Mouse (Mus musculus) forebrain, embryonic 16.5 days (tissue): ENCODE measurements around the gene Emx2. TPM values are rescaled to one million over a fixed set of nuclear protein-coding genes. Genes with fewer than 3 reads are reported as not detected.

Experiments
- ATAC-seq: fragments of 200-750 bp; cut with Nextera tagmentation; 2 replicates; pipeline ENCODE4 v1.8.0; 2017; ENCODE audit warnings: mild to moderate bottlenecking, moderate library complexity
- H3K27ac ChIP-seq: fragments of 300-500 bp; sonication (generic); 2 replicates; pipeline ENCODE4 v1.5.1; 2014; ENCODE audit warnings: low read length, control low read depth
- H3K27me3 ChIP-seq: fragments of 300-500 bp; sonication (generic); replicated peaks from 2 replicates; pipeline ENCODE4 v1.6.1; 2014; ENCODE audit warnings: low read length; ENCODE audit not compliant: control insufficient read depth, insufficient read depth
- H3K36me3 ChIP-seq: fragments of 300-500 bp; sonication (generic); 2 replicates; pipeline ENCODE4 v1.6.1; 2014; ENCODE audit not compliant: control insufficient read depth, insufficient read depth
- H3K4me1 ChIP-seq: fragments of 300-500 bp; sonication (generic); replicated peaks from 2 replicates; pipeline ENCODE4 v1.6.1; 2014; ENCODE audit warnings: low read length; ENCODE audit not compliant: control insufficient read depth, insufficient read depth
- H3K4me2 ChIP-seq: fragments of 300-500 bp; sonication (generic); 2 replicates; pipeline ENCODE4 v1.6.1; 2014; ENCODE audit warnings: mild to moderate bottlenecking, low read length, control low read depth
- H3K4me3 ChIP-seq: fragments of 300-500 bp; sonication (generic); replicated peaks from 2 replicates; pipeline ENCODE4 v1.5.1; 2014; ENCODE audit warnings: mild to moderate bottlenecking, low read length, control low read depth
- H3K9ac ChIP-seq: fragments of 300-500 bp; sonication (generic); replicated peaks from 2 replicates; pipeline ENCODE4 v1.6.1; 2014; ENCODE audit warnings: low read depth, low read length, control low read depth
- H3K9me3 ChIP-seq: fragments of 300-500 bp; sonication (generic); 2 replicates; pipeline ENCODE4 v1.6.1; 2016; ENCODE audit warnings: low read length; ENCODE audit not compliant: control insufficient read depth
- WGBS: fragments of 180-500 bp; shearing (Covaris S2); extraction: QIAGEN DNeasy Blood & Tissue Kit; methylation state at CpG from one replicate; pipeline ENCODE4 v1.1.7; 2014; 5-methylcytosine and 5-hydroxymethylcytosine counted together
- polyA plus RNA-seq: library from polyadenylated mRNA; unstranded; fragments of >200 nt; fragmentation: Nextera tagmentation; extraction: Ambion mirVana; gene quantifications from 2 replicates; pipeline ENCODE4 v1.2.1, GENCODE M21; 2015

The Emx2 gene
- polyA plus RNA-seq, 1 experiment from 2014 or later: 13.1 TPM

DNA sequence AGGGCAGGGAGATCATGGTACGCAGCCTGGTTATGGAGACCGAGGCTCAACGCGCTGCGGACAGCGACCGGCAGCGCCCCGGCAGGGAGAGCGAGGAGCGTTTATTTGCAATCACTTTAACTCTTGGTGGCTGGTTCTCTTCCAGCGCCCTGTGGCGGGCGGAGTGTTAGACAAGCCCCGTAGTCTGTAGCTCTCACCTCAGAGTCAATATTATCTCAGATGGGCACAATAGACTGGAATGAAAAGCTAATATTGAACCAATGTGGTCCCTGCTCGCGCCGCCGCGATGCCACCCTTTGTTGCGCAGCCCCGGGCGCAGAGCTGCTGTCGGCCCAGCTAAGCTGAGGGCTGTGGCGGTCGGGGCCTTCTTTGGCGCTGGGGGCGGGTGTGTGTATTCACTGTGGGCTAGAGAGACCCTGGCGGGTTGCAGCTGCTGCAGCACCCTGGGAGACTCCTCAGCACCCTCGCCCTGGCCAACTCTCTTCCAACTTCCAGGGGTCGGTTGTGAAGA, 6.7 kb upstream of the Emx2 start:
- 1% methylated on average over 31 of the region's 31 CpGs for WGBS
- no peaks in the 10 kb centered on the region for H3K36me3 ChIP-seq
- H3K9me3 ChIP-seq: no peaks in the 10 kb centered on the region
- no peak overlapping the region; the same call in 1 of the 2 replicates for H3K27ac ChIP-seq
- H3K4me3 ChIP-seq: peak overlapping the region; percentile 44
- H3K4me2 ChIP-seq: peak overlapping the region; percentile 75
- H3K9ac ChIP-seq: peak overlapping the region; percentile 58
- H3K4me1 ChIP-seq: peaks cover 23% of the 10 kb centered on the region
- peak; percentile 54; the same call in 1 of the 2 replicates for ATAC-seq
- H3K27me3 ChIP-seq: peaks cover 45% of the 10 kb centered on the region

- peaks cover 29% of the 10 kb centered on the region for H3K4me1 ChIP-seq
- H3K27me3 ChIP-seq: peaks cover 46% of the 10 kb centered on the region
- no peak overlapping the region for H3K9ac ChIP-seq
Measured at GRCm38 (mm10) chr19:59452321-59452720, 5.9 kb upstream of the Emx2 start.

GRCm38 (mm10) chr19:59453591-59453990, 4.6 kb upstream of the Emx2 start:
- H3K27me3 ChIP-seq: peaks cover 46% of the 10 kb centered on the region
- H3K4me3 ChIP-seq: no peak overlapping the region
- no peak overlapping the region for H3K9ac ChIP-seq
- peaks cover 40% of the 10 kb centered on the region for H3K4me1 ChIP-seq
- H3K27ac ChIP-seq: no peak overlapping the region
- no peaks in the 10 kb centered on the region for H3K36me3 ChIP-seq
- H3K4me2 ChIP-seq: no peak overlapping the region
- WGBS: 32% methylated on average over 13 of the region's 13 CpGs
- no peaks in the 10 kb centered on the region for H3K9me3 ChIP-seq
- ATAC-seq: no peak

More at GRCm38 (mm10) chr19:59452321-59452720, 5.9 kb upstream of the Emx2 start:
- H3K36me3 ChIP-seq: no peaks in the 10 kb centered on the region
- no peak overlapping the region for H3K27ac ChIP-seq
- no peaks in the 10 kb centered on the region for H3K9me3 ChIP-seq
- no peak for ATAC-seq
- WGBS: 41% methylated on average over 4 of the region's 4 CpGs
- H3K4me3 ChIP-seq: no peak overlapping the region
- H3K4me2 ChIP-seq: no peak overlapping the region

- H3K27me3 ChIP-seq: peaks cover 43% of the 10 kb centered on the region
- WGBS: under 1% methylated on average over 18 of the region's 18 CpGs
- no peaks in the 10 kb centered on the region for H3K36me3 ChIP-seq
- H3K4me2 ChIP-seq: 0 out of 2 replicates have a peak overlapping the region, but pooled peaks have one; percentile 2
- peak; percentile 49 for ATAC-seq
- H3K4me3 ChIP-seq: no peak overlapping the region
- H3K27ac ChIP-seq: no peak overlapping the region
- H3K4me1 ChIP-seq: peaks cover 40% of the 10 kb centered on the region
- H3K9me3 ChIP-seq: no peaks in the 10 kb centered on the region
- no peak overlapping the region for H3K9ac ChIP-seq
Measured at GRCm38 (mm10) chr19:59454196-59454595, 4.0 kb upstream of the Emx2 start.

DNA sequence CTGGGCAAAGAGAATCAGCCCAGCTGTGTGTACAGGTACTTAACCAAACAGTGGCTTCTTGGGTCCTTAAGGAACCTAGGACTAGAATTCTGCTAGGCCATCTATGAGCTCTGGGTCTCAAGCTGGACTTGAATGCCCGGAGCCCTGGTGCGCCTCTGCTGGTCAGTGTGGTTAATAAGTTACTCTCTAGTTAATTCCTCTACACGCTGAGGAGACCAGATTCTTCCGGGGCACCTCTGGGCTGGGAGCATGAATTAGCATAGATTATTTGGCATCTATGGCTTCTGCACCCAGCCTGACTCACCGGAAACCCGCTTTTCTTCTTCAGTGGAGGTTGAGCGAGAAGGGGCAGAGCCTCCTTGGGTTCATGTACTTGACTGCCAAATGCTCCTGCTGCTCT, 2.5 kb upstream of the Emx2 start:
- peaks cover 36% of the 10 kb centered on the region for H3K27me3 ChIP-seq
- no peak overlapping the region for H3K27ac ChIP-seq
- no peak overlapping the region for H3K4me2 ChIP-seq
- no peak overlapping the region for H3K4me3 ChIP-seq
- H3K9me3 ChIP-seq: no peaks in the 10 kb centered on the region
- 16% methylated on average over 7 of the region's 7 CpGs for WGBS
- no peaks in the 10 kb centered on the region for H3K36me3 ChIP-seq
- H3K4me1 ChIP-seq: peaks cover 42% of the 10 kb centered on the region
- H3K9ac ChIP-seq: no peak overlapping the region
- no peak for ATAC-seq

GRCm38 (mm10) chr19:59457011-59457945, 894 bp upstream of the Emx2 start:
- H3K4me3 ChIP-seq: peak overlapping the region; percentile 70
- no peaks in the 10 kb centered on the region for H3K9me3 ChIP-seq
- peak; percentile 57 for ATAC-seq
- H3K36me3 ChIP-seq: no peaks in the 10 kb centered on the region
- H3K4me1 ChIP-seq: peaks cover 36% of the 10 kb centered on the region
- peak overlapping the region; percentile 72 for H3K9ac ChIP-seq
- H3K27me3 ChIP-seq: peaks cover 32% of the 10 kb centered on the region
- under 1% methylated on average over 23 of the region's 23 CpGs for WGBS
- H3K4me2 ChIP-seq: peak overlapping the region; percentile 85
- H3K27ac ChIP-seq: peak overlapping the region; percentile 88

- Histone ChIP-seq H3K27ac (peak overlapping the region; percentile 88), H3K4me3 (peak overlapping the region; percentile 70), H3K4me2 (peak overlapping the region; percentile 85), H3K4me1 (peaks cover 46% of the 10 kb centered on the region), H3K36me3 (no peaks in the 10 kb centered on the region), H3K9ac (peak overlapping the region; percentile 72), H3K27me3 (peaks cover 20% of the 10 kb centered on the region), H3K9me3 (no peaks in the 10 kb centered on the region)
- WGBS: under 1% methylated on average over 15 of the region's 15 CpGs
- ATAC-seq: peak; percentile 0; the same call in 1 of the 2 replicates
Measured at GRCm38 (mm10) chr19:59458743-59459135, 567 bp downstream of the Emx2 start.

DNA sequence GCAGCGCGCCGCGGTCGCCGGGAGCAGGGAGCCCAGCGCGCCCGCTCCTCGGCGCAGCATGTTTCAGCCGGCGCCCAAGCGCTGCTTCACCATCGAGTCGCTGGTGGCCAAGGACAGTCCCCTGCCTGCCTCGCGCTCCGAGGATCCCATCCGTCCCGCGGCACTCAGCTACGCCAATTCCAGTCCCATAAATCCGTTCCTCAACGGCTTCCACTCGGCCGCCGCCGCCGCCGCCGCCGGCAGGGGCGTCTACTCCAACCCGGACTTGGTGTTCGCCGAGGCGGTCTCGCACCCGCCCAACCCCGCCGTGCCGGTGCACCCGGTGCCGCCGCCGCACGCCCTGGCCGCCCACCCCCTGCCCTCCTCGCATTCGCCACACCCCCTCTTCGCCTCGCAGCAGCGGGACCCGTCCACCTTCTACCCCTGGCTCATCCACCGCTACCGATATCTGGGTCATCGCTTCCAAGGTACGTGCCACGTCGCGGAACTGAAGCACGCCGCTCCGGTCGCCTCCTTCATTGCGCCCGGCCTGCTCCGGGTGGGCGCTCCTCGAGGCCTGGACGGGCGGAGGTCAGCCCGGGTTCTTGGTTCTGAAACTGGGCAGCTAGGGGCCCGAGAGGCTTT, 1.1 kb downstream of the Emx2 start:
- WGBS: under 1% methylated on average over 74 of the region's 75 CpGs
- H3K27me3 ChIP-seq: peaks cover 16% of the 10 kb centered on the region
- peak overlapping the region; percentile 72 for H3K9ac ChIP-seq
- ATAC-seq: peak; percentile 12; the same call in 1 of the 2 replicates
- H3K4me3 ChIP-seq: peak overlapping the region; percentile 70
- peak overlapping the region; percentile 85 for H3K4me2 ChIP-seq
- peak overlapping the region; percentile 88 for H3K27ac ChIP-seq
- H3K9me3 ChIP-seq: no peaks in the 10 kb centered on the region
- H3K4me1 ChIP-seq: peaks cover 50% of the 10 kb centered on the region
- H3K36me3 ChIP-seq: no peaks in the 10 kb centered on the region

DNA sequence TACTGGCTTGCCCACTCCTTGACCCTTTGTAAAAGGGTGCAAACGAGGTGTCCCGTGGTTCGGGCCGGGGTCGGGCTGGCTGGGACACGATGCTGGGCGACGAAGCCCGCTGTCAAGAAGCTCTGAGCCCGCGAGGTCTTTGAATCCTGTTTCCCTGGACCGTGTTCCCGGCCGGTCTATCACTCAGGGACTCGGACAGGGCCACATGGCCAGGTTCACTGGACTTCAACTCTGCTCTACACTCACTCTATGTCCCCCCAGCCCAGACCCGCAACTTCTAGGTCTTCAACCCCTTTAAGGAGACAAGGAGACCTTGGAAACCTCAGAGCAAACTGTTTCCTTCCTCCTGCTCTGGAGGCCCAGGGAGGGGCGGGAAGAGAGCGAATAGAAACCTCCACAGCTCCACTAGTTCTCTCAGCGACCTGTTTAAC, 1.7 kb downstream of the Emx2 start:
- peak overlapping the region; percentile 70 for H3K4me3 ChIP-seq
- peaks cover 47% of the 10 kb centered on the region for H3K4me1 ChIP-seq
- WGBS: 1% methylated on average over 19 of the region's 19 CpGs
- H3K36me3 ChIP-seq: no peaks in the 10 kb centered on the region
- no peak for ATAC-seq
- peak overlapping the region; percentile 72 for H3K9ac ChIP-seq
- peak overlapping the region; percentile 88 for H3K27ac ChIP-seq
- H3K27me3 ChIP-seq: peaks cover 14% of the 10 kb centered on the region
- peak overlapping the region; percentile 85 for H3K4me2 ChIP-seq
- no peaks in the 10 kb centered on the region for H3K9me3 ChIP-seq
